Mouse (Mus musculus): ENCODE measurements around the gene Fkbp9. TPM values are rescaled to one million over a fixed set of nuclear protein-coding genes. Genes with fewer than 3 reads are reported as not detected.
A peak's percentile ranks its signal among the peaks of the same experiment; 100 is the strongest.

Gene Fkbp9
- polyA plus RNA-seq, 1 experiment = 10.5 TPM

- no peak for TF ChIP-seq CTCF (IDR thresholded peaks at IDR 0.05; ENCODE audit: control insufficient read depth, insufficient read depth, insufficient replicate concordance, low read depth, low read length)
- TF ChIP-seq POLR2A (IDR thresholded peaks at IDR 0.05; ENCODE audit: control insufficient read depth, low read depth, low read length) = no peak
- Histone ChIP-seq H3K27ac (ENCODE audit: control insufficient read depth, insufficient read depth, low read depth, low read length) (no peak overlapping the region), H3K4me1 (ENCODE audit: control insufficient read depth, insufficient read depth, low read length) (no peaks in the 10 kb centered on the region), H3K36me3 (ENCODE audit: control insufficient read depth, insufficient read depth, low read length) (no peaks in the 10 kb centered on the region), H3K27me3 (ENCODE audit: control insufficient read depth, insufficient read depth, low read length) (no peaks in the 10 kb centered on the region), H3K4me3 (ENCODE audit: control insufficient read depth, low read depth, low read length) (no peak overlapping the region)
Measured at GRCm38 (mm10) chr6:56904330-56904729, 72.5 kb downstream of the Fkbp9 start.

DNA sequence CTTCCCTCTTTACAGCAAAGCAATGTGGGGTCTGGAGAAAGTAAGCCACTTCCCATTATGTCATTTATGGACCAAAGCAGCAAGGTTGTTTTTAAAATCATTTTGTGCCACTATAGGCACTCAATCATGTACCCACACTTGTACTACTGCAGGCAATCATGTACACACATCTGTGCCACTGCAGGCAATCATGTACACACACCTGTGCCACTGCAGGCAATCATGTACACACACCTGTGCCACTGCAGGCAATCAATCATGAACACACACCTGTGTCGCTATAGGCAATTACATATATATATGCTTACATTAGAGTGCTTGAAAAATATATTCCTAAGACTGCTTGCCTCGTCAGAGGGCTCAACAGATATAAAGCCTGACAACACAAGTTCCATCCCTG lies 73.1 kb downstream of the Fkbp9 start:
- no peaks in the 10 kb centered on the region for H3K27me3 ChIP-seq (ENCODE audit: control insufficient read depth, insufficient read depth, low read length)
- H3K36me3 ChIP-seq (ENCODE audit: control insufficient read depth, insufficient read depth, low read length) = no peaks in the 10 kb centered on the region
- no peak overlapping the region for H3K4me3 ChIP-seq (ENCODE audit: control insufficient read depth, low read depth, low read length)
- H3K27ac ChIP-seq (ENCODE audit: control insufficient read depth, insufficient read depth, low read depth, low read length) = no peak overlapping the region
- TF ChIP-seq POLR2A (IDR thresholded peaks at IDR 0.05; ENCODE audit: control insufficient read depth, low read depth, low read length) = no peak
- TF ChIP-seq CTCF (IDR thresholded peaks at IDR 0.05; ENCODE audit: control insufficient read depth, insufficient read depth, insufficient replicate concordance, low read depth, low read length) = no peak
- no peaks in the 10 kb centered on the region for H3K4me1 ChIP-seq (ENCODE audit: control insufficient read depth, insufficient read depth, low read length)

DNA sequence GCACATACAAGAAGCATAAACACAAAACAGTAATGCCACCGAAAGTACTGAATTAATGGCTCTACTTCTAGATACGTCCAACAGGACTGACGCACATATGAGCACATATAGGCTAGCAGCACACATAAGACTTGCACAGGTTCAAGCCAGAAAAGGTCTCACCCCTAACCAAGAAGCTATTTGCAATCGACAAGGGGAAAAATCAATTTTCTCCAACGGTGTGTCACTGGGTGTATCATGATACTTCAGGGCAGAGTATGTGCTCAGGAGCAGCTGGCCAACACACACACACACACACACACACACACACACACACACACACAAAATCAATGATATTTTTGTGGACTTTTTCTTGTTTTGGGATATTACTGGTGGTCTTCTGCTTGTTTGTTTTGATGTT lies 73.6 kb downstream of the Fkbp9 start:
- TF ChIP-seq CTCF (IDR thresholded peaks at IDR 0.05; ENCODE audit: control insufficient read depth, insufficient read depth, insufficient replicate concordance, low read depth, low read length) (no peak), POLR2A (IDR thresholded peaks at IDR 0.05; ENCODE audit: control insufficient read depth, low read depth, low read length) (no peak)
- H3K27ac ChIP-seq (ENCODE audit: control insufficient read depth, insufficient read depth, low read depth, low read length) = no peak overlapping the region
- no peak overlapping the region for H3K4me3 ChIP-seq (ENCODE audit: control insufficient read depth, low read depth, low read length)
- H3K27me3 ChIP-seq (ENCODE audit: control insufficient read depth, insufficient read depth, low read length) = no peaks in the 10 kb centered on the region
- no peaks in the 10 kb centered on the region for H3K36me3 ChIP-seq (ENCODE audit: control insufficient read depth, insufficient read depth, low read length)
- no peaks in the 10 kb centered on the region for H3K4me1 ChIP-seq (ENCODE audit: control insufficient read depth, insufficient read depth, low read length)

GRCm38 (mm10) chr6:56906121-56906846 lies 74.4 kb downstream of the Fkbp9 start:
- Histone ChIP-seq H3K36me3 (ENCODE audit: control insufficient read depth, insufficient read depth, low read length) (no peaks in the 10 kb centered on the region), H3K4me1 (ENCODE audit: control insufficient read depth, insufficient read depth, low read length) (no peaks in the 10 kb centered on the region), H3K4me3 (ENCODE audit: control insufficient read depth, low read depth, low read length) (no peak overlapping the region), H3K27ac (ENCODE audit: control insufficient read depth, insufficient read depth, low read depth, low read length) (no peak overlapping the region), H3K27me3 (ENCODE audit: control insufficient read depth, insufficient read depth, low read length) (no peaks in the 10 kb centered on the region)
- TF ChIP-seq POLR2A (IDR thresholded peaks at IDR 0.05; ENCODE audit: control insufficient read depth, low read depth, low read length) = no peak
- TF ChIP-seq CTCF (IDR thresholded peaks at IDR 0.05; ENCODE audit: control insufficient read depth, insufficient read depth, insufficient replicate concordance, low read depth, low read length) = no peak

- no peak overlapping the region for H3K27ac ChIP-seq (ENCODE audit: control insufficient read depth, insufficient read depth, low read depth, low read length)
- no peaks in the 10 kb centered on the region for H3K4me1 ChIP-seq (ENCODE audit: control insufficient read depth, insufficient read depth, low read length)
- no peaks in the 10 kb centered on the region for H3K36me3 ChIP-seq (ENCODE audit: control insufficient read depth, insufficient read depth, low read length)
- H3K4me3 ChIP-seq (ENCODE audit: control insufficient read depth, low read depth, low read length) = no peak overlapping the region
- no peaks in the 10 kb centered on the region for H3K27me3 ChIP-seq (ENCODE audit: control insufficient read depth, insufficient read depth, low read length)
- TF ChIP-seq CTCF (IDR thresholded peaks at IDR 0.05; ENCODE audit: control insufficient read depth, insufficient read depth, insufficient replicate concordance, low read depth, low read length) (no peak), POLR2A (IDR thresholded peaks at IDR 0.05; ENCODE audit: control insufficient read depth, low read depth, low read length) (no peak)
Measured at GRCm38 (mm10) chr6:56907973-56908372, 76.1 kb downstream of the Fkbp9 start.

GRCm38 (mm10) chr6:56908397-56908796 lies 76.5 kb downstream of the Fkbp9 start:
- Histone ChIP-seq H3K4me3 (ENCODE audit: control insufficient read depth, low read depth, low read length) (no peak overlapping the region), H3K27me3 (ENCODE audit: control insufficient read depth, insufficient read depth, low read length) (no peaks in the 10 kb centered on the region), H3K27ac (ENCODE audit: control insufficient read depth, insufficient read depth, low read depth, low read length) (no peak overlapping the region), H3K4me1 (ENCODE audit: control insufficient read depth, insufficient read depth, low read length) (no peaks in the 10 kb centered on the region), H3K36me3 (ENCODE audit: control insufficient read depth, insufficient read depth, low read length) (no peaks in the 10 kb centered on the region)
- no peak for TF ChIP-seq CTCF (IDR thresholded peaks at IDR 0.05; ENCODE audit: control insufficient read depth, insufficient read depth, insufficient replicate concordance, low read depth, low read length)

DNA sequence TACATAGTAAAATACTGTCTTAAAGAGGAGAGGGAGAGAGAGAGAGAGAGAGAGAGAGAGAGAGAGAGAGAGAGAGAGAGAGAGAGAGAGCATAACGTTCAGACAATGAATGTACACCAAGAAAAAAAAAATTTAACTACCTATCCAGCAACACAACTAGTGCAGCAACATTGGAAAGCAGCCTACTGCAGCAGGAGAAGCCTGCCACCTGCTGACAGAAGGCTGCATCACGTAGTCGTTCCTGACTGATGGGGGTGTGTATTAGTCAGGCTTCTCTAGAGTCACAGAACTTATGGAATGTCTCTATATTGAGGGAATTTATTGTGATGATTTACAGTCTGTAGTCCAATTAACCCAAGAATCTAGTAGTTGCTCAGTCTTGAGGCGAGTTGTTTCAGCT lies 77.1 kb downstream of the Fkbp9 start:
- TF ChIP-seq POLR2A (IDR thresholded peaks at IDR 0.05; ENCODE audit: control insufficient read depth, low read depth, low read length) = no peak
- peak; percentile 55; the same call in 1 of the 2 replicates for TF ChIP-seq CTCF (IDR thresholded peaks at IDR 0.05; ENCODE audit: control insufficient read depth, insufficient read depth, insufficient replicate concordance, low read depth, low read length)
- H3K4me3 ChIP-seq (ENCODE audit: control insufficient read depth, low read depth, low read length) = no peak overlapping the region
- H3K27me3 ChIP-seq (ENCODE audit: control insufficient read depth, insufficient read depth, low read length) = no peaks in the 10 kb centered on the region
- H3K27ac ChIP-seq (ENCODE audit: control insufficient read depth, insufficient read depth, low read depth, low read length) = no peak overlapping the region
- H3K4me1 ChIP-seq (ENCODE audit: control insufficient read depth, insufficient read depth, low read length) = no peaks in the 10 kb centered on the region
- no peaks in the 10 kb centered on the region for H3K36me3 ChIP-seq (ENCODE audit: control insufficient read depth, insufficient read depth, low read length)

Data from testis, adult 2 months (tissue).